Mouse (Mus musculus) megakaryocyte, embryonic 14.5 days (primary cell): ENCODE results near the gene Frk.

Experiments
- FLI1 ChIP-seq: IDR thresholded peaks from 2 replicates; pipeline ENCODE4 v1.6.1; 2012; ENCODE audit warnings: low read length, inconsistent platforms, mixed read lengths
- GATA1 ChIP-seq: IDR thresholded peaks from 3 replicates; pipeline ENCODE4 v1.6.1; 2012; ENCODE audit warnings: mixed read lengths, low read length, inconsistent platforms, borderline replicate concordance

DNA sequence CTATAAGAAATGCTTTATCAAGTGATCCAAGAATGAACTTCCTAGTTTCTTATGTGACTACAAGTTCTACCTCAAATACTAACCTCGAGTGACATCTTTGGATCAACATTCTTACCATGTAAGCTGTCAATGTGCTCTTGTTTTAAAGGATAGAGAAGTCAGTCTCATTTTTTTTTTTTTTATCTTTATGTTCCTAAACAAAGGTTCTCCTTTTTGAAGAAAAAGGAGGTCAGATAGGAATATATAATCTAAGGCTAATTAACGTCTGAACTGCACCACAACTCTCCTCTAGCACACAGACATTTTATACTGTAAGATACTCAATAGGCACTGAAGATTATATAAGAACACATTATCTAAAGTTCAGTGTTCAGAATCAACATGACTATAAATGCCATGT, 57.5 kb downstream of the Frk start:
- TF ChIP-seq FLI1 (no peak), GATA1 (no peak)
